Mouse (Mus musculus): ENCODE results near the gene Mapt.

DNA sequence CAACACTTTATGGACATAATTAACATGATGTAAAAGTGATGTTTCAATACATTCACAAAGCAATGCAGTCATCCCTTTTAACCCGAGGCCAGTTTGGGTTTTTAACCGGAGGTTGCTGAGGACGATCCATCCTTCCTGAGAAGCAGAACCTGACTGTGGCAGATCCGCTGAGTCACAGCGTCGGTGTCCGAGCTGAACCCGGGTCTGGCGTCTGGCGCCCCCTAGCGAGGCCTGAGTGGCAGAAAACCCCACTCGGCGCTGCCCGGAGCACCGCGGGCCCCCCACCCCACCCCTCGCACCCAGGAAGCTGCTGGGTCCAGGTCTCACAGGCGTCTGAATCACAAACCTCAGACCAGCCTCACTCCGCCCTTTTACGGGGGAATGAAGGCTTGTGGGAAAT lies 47.0 kb downstream of the Mapt start:
- TF ChIP-seq POLR2A (IDR thresholded peaks at IDR 0.05; ENCODE audit: insufficient read depth, low read depth, low read length) (no peak), EP300 (IDR thresholded peaks at IDR 0.05; ENCODE audit: insufficient read depth, low read depth, low read length) (no peak), CTCF (IDR thresholded peaks at IDR 0.05) (peak; percentile 91)
